Mouse (Mus musculus): ENCODE results near the gene Postn. TPM values are rescaled to one million over a fixed set of nuclear protein-coding genes. Genes with fewer than 3 reads are reported as not detected.

The Postn gene
- polyA plus RNA-seq, 1 experiment from 2014 or later, result 5.2 TPM

- Histone ChIP-seq H3K27ac (ENCODE audit: low read depth, low read length) (no peak overlapping the region), H3K4me1 (ENCODE audit: control insufficient read depth, insufficient read depth, low read length) (no peaks in the 10 kb centered on the region), H3K36me3 (ENCODE audit: control insufficient read depth, insufficient read depth, low read length) (no peaks in the 10 kb centered on the region), H3K4me3 (ENCODE audit: low read depth, low read length) (no peak overlapping the region), H3K4me2 (ENCODE audit: low read depth, low read length) (no peak overlapping the region), H3K9me3 (ENCODE audit: control insufficient read depth, low read length) (no peaks in the 10 kb centered on the region), H3K9ac (replicated peaks; ENCODE audit: low read depth, low read length) (no peak overlapping the region), H3K27me3 (ENCODE audit: control insufficient read depth, insufficient read depth, low read length) (no peaks in the 10 kb centered on the region)
- WGBS, result 78% methylated on average over 7 of the region's 7 CpGs
- no peak for ATAC-seq (ENCODE audit: low read depth)
These were observed 52.1 kb downstream of the Postn start for GRCm38 (mm10) chr3:54412885-54413583.

GRCm38 (mm10) chr3:54413584-54413897 is 52.6 kb downstream of the Postn start:
- WGBS, result 69% methylated on average over 1 of the region's 1 CpGs
- Histone ChIP-seq H3K4me2 (ENCODE audit: low read depth, low read length) (no peak overlapping the region), H3K27me3 (ENCODE audit: control insufficient read depth, insufficient read depth, low read length) (no peaks in the 10 kb centered on the region), H3K36me3 (ENCODE audit: control insufficient read depth, insufficient read depth, low read length) (no peaks in the 10 kb centered on the region), H3K9ac (replicated peaks; ENCODE audit: low read depth, low read length) (no peak overlapping the region), H3K4me3 (ENCODE audit: low read depth, low read length) (no peak overlapping the region), H3K9me3 (ENCODE audit: control insufficient read depth, low read length) (no peaks in the 10 kb centered on the region), H3K4me1 (ENCODE audit: control insufficient read depth, insufficient read depth, low read length) (no peaks in the 10 kb centered on the region), H3K27ac (ENCODE audit: low read depth, low read length) (no peak overlapping the region)
- ATAC-seq (ENCODE audit: low read depth), result no peak

- Histone ChIP-seq H3K4me1 (ENCODE audit: control insufficient read depth, insufficient read depth, low read length) (no peaks in the 10 kb centered on the region), H3K4me3 (ENCODE audit: low read depth, low read length) (no peak overlapping the region), H3K27ac (ENCODE audit: low read depth, low read length) (no peak overlapping the region), H3K9ac (replicated peaks; ENCODE audit: low read depth, low read length) (no peak overlapping the region), H3K36me3 (ENCODE audit: control insufficient read depth, insufficient read depth, low read length) (no peaks in the 10 kb centered on the region), H3K9me3 (ENCODE audit: control insufficient read depth, low read length) (no peaks in the 10 kb centered on the region), H3K27me3 (ENCODE audit: control insufficient read depth, insufficient read depth, low read length) (no peaks in the 10 kb centered on the region), H3K4me2 (ENCODE audit: low read depth, low read length) (no peak overlapping the region)
- 93% methylated on average over 1 of the region's 1 CpGs for WGBS
- ATAC-seq (ENCODE audit: low read depth), result no peak
These were observed 53.5 kb downstream of the Postn start for GRCm38 (mm10) chr3:54414386-54414785.

- ATAC-seq (ENCODE audit: low read depth), result no peak
- H3K9ac ChIP-seq (replicated peaks; ENCODE audit: low read depth, low read length), result no peak overlapping the region
- H3K4me2 ChIP-seq (ENCODE audit: low read depth, low read length), result no peak overlapping the region
- H3K9me3 ChIP-seq (ENCODE audit: control insufficient read depth, low read length), result no peaks in the 10 kb centered on the region
- no peak overlapping the region for H3K4me3 ChIP-seq (ENCODE audit: low read depth, low read length)
- no peak overlapping the region for H3K27ac ChIP-seq (ENCODE audit: low read depth, low read length)
- H3K27me3 ChIP-seq (ENCODE audit: control insufficient read depth, insufficient read depth, low read length), result no peaks in the 10 kb centered on the region
- no peaks in the 10 kb centered on the region for H3K4me1 ChIP-seq (ENCODE audit: control insufficient read depth, insufficient read depth, low read length)
- no peaks in the 10 kb centered on the region for H3K36me3 ChIP-seq (ENCODE audit: control insufficient read depth, insufficient read depth, low read length)
- WGBS, result 59% methylated on average over 6 of the region's 6 CpGs
These were observed 57.0 kb downstream of the Postn start for GRCm38 (mm10) chr3:54417833-54418386.

- no peaks in the 10 kb centered on the region for H3K4me1 ChIP-seq (ENCODE audit: control insufficient read depth, insufficient read depth, low read length)
- ATAC-seq (ENCODE audit: low read depth), result no peak
- no peak overlapping the region for H3K4me3 ChIP-seq (ENCODE audit: low read depth, low read length)
- H3K4me2 ChIP-seq (ENCODE audit: low read depth, low read length), result no peak overlapping the region
- WGBS, result 84% methylated on average over 10 of the region's 10 CpGs
- H3K27me3 ChIP-seq (ENCODE audit: control insufficient read depth, insufficient read depth, low read length), result no peaks in the 10 kb centered on the region
- no peaks in the 10 kb centered on the region for H3K9me3 ChIP-seq (ENCODE audit: control insufficient read depth, low read length)
- H3K9ac ChIP-seq (replicated peaks; ENCODE audit: low read depth, low read length), result no peak overlapping the region
- no peaks in the 10 kb centered on the region for H3K36me3 ChIP-seq (ENCODE audit: control insufficient read depth, insufficient read depth, low read length)
- H3K27ac ChIP-seq (ENCODE audit: low read depth, low read length), result no peak overlapping the region
These were observed 59.5 kb downstream of the Postn start for GRCm38 (mm10) chr3:54420189-54420928.

GRCm38 (mm10) chr3:54420983-54421382 is 60.1 kb downstream of the Postn start:
- ATAC-seq (ENCODE audit: low read depth), result no peak

GRCm38 (mm10) chr3:54421666-54422065 is 60.8 kb downstream of the Postn start:
- no peak for ATAC-seq (ENCODE audit: low read depth)
- 89% methylated on average over 2 of the region's 2 CpGs for WGBS

More at GRCm38 (mm10) chr3:54420983-54421382, 60.1 kb downstream of the Postn start:
- no peaks in the 10 kb centered on the region for H3K36me3 ChIP-seq (ENCODE audit: control insufficient read depth, insufficient read depth, low read length)
- no peaks in the 10 kb centered on the region for H3K27me3 ChIP-seq (ENCODE audit: control insufficient read depth, insufficient read depth, low read length)
- H3K27ac ChIP-seq (ENCODE audit: low read depth, low read length), result no peak overlapping the region
- no peak overlapping the region for H3K4me2 ChIP-seq (ENCODE audit: low read depth, low read length)
- 83% methylated on average over 6 of the region's 6 CpGs for WGBS
- H3K9ac ChIP-seq (replicated peaks; ENCODE audit: low read depth, low read length), result no peak overlapping the region
- no peaks in the 10 kb centered on the region for H3K9me3 ChIP-seq (ENCODE audit: control insufficient read depth, low read length)
- H3K4me3 ChIP-seq (ENCODE audit: low read depth, low read length), result no peak overlapping the region
- no peaks in the 10 kb centered on the region for H3K4me1 ChIP-seq (ENCODE audit: control insufficient read depth, insufficient read depth, low read length)

GRCm38 (mm10) chr3:54424146-54424545 is 63.2 kb downstream of the Postn start:
- no peaks in the 10 kb centered on the region for H3K9me3 ChIP-seq (ENCODE audit: control insufficient read depth, low read length)
- no peak overlapping the region for H3K9ac ChIP-seq (replicated peaks; ENCODE audit: low read depth, low read length)
- H3K4me3 ChIP-seq (ENCODE audit: low read depth, low read length), result no peak overlapping the region
- no peak for ATAC-seq (ENCODE audit: low read depth)
- WGBS, result 87% methylated on average over 4 of the region's 4 CpGs
- H3K4me2 ChIP-seq (ENCODE audit: low read depth, low read length), result no peak overlapping the region
- no peak overlapping the region for H3K27ac ChIP-seq (ENCODE audit: low read depth, low read length)
- H3K27me3 ChIP-seq (ENCODE audit: control insufficient read depth, insufficient read depth, low read length), result no peaks in the 10 kb centered on the region
- no peaks in the 10 kb centered on the region for H3K4me1 ChIP-seq (ENCODE audit: control insufficient read depth, insufficient read depth, low read length)
- no peaks in the 10 kb centered on the region for H3K36me3 ChIP-seq (ENCODE audit: control insufficient read depth, insufficient read depth, low read length)

More at GRCm38 (mm10) chr3:54421666-54422065, 60.8 kb downstream of the Postn start:
- Histone ChIP-seq H3K4me3 (ENCODE audit: low read depth, low read length) (no peak overlapping the region), H3K4me2 (ENCODE audit: low read depth, low read length) (no peak overlapping the region), H3K4me1 (ENCODE audit: control insufficient read depth, insufficient read depth, low read length) (no peaks in the 10 kb centered on the region), H3K9ac (replicated peaks; ENCODE audit: low read depth, low read length) (no peak overlapping the region), H3K36me3 (ENCODE audit: control insufficient read depth, insufficient read depth, low read length) (no peaks in the 10 kb centered on the region), H3K27me3 (ENCODE audit: control insufficient read depth, insufficient read depth, low read length) (no peaks in the 10 kb centered on the region), H3K9me3 (ENCODE audit: control insufficient read depth, low read length) (no peaks in the 10 kb centered on the region), H3K27ac (ENCODE audit: low read depth, low read length) (no peak overlapping the region)

GRCm38 (mm10) chr3:54431663-54432062 is 70.8 kb downstream of the Postn start:
- no peak for ATAC-seq (ENCODE audit: low read depth)
- no peak overlapping the region for H3K4me2 ChIP-seq (ENCODE audit: low read depth, low read length)

More at GRCm38 (mm10) chr3:54431663-54432062, 70.8 kb downstream of the Postn start:
- H3K36me3 ChIP-seq (ENCODE audit: control insufficient read depth, insufficient read depth, low read length), result no peaks in the 10 kb centered on the region
- no peak overlapping the region for H3K4me3 ChIP-seq (ENCODE audit: low read depth, low read length)
- WGBS, result 92% methylated on average over 4 of the region's 4 CpGs
- no peaks in the 10 kb centered on the region for H3K4me1 ChIP-seq (ENCODE audit: control insufficient read depth, insufficient read depth, low read length)
- no peaks in the 10 kb centered on the region for H3K27me3 ChIP-seq (ENCODE audit: control insufficient read depth, insufficient read depth, low read length)
- H3K27ac ChIP-seq (ENCODE audit: low read depth, low read length), result no peak overlapping the region
- no peaks in the 10 kb centered on the region for H3K9me3 ChIP-seq (ENCODE audit: control insufficient read depth, low read length)
- no peak overlapping the region for H3K9ac ChIP-seq (replicated peaks; ENCODE audit: low read depth, low read length)
